In genomic region chr17:64026485-64026884, GRCm38 (mm10) we compare ENCODE assay signal across 11 mouse cellular contexts.
DNase-seq lines count a peak whose midpoint lies in the region; ATAC-seq and TF ChIP-seq lines count a peak whose summit lies in the region.
"Had no signal": no experiment of that assay in that cellular context is flagged by ENCODE, and none has a peak within 500 bp of the region (broad histone marks: within the 10 kb centered on the region; RNA-seq: fewer than 3 reads in every experiment).

No protein-coding gene starts in this region.

- peak; percentile 16 to 19 for DNase-seq in cerebellum, postnatal 10 days
- DNase-seq in cerebellum, postnatal 14 days: no peak
- no peak for DNase-seq in kidney, adult 2 months
- DNase-seq in kidney, adult 11 months: no peak
- DNase-seq in MEL (ENCODE audit: low read depth, low spot score): peak; percentile 50
- peak; percentile 30 for DNase-seq in lung, embryonic 14.5 days
- DNase-seq in adrenal gland, adult 18-20 months (ENCODE audit: low spot score in 2 of 2): no peak
- no peak for DNase-seq in cerebellum, adult 18-20 months
- DNase-seq: kidney, adult 18-20 months; thymus, postnatal 4 days had no signal

- H3K27me3 ChIP-seq in kidney, adult 2 months (replicated peaks; ENCODE audit: control insufficient read depth, insufficient read depth, low read length): no peaks in the 10 kb centered on the region
- no peaks in the 10 kb centered on the region for H3K27me3 ChIP-seq in MEL (ENCODE audit: control insufficient read depth in 1 of 2, insufficient read depth in 2 of 2, low read length in 2 of 2)
- no peaks in the 10 kb centered on the region for H3K27me3 ChIP-seq in lung, embryonic 14.5 days (ENCODE audit: insufficient read depth, low read length)

- no peaks in the 10 kb centered on the region for H3K79me2 ChIP-seq in MEL (ENCODE audit: control insufficient read depth, insufficient read depth, low read length, poor library complexity)

- TF ChIP-seq EP300 in MEL (IDR thresholded peaks at IDR 0.05; ENCODE audit: low read depth in 1 of 2, low read length in 2 of 2): no peak

- H3K36me3 ChIP-seq in kidney, adult 2 months (ENCODE audit: control insufficient read depth, insufficient read depth, low read length): no peaks in the 10 kb centered on the region
- no peaks in the 10 kb centered on the region for H3K36me3 ChIP-seq in MEL (ENCODE audit: control insufficient read depth in 1 of 2, insufficient read depth in 2 of 2, low read length in 2 of 2)
- no peaks in the 10 kb centered on the region for H3K36me3 ChIP-seq in lung, embryonic 14.5 days (ENCODE audit: insufficient read depth)

- no peak overlapping the region for H3K4me3 ChIP-seq in kidney, adult 2 months (ENCODE audit: insufficient read depth, low read depth, low read length)
- H3K4me3 ChIP-seq in MEL (ENCODE audit: control insufficient read depth in 1 of 2, insufficient read depth in 1 of 2, low read depth in 2 of 2, low read length in 2 of 2): no peak overlapping the region
- no peak overlapping the region for H3K4me3 ChIP-seq in lung, embryonic 14.5 days (ENCODE audit: low read depth, low read length)

- 55% methylated on average over 2 of the region's 2 CpGs for WGBS in kidney, adult 2 months
- WGBS in lung, embryonic 14.5 days: 62% methylated on average over 2 of the region's 2 CpGs

- ATAC-seq in lung, embryonic 14.5 days (ENCODE audit: insufficient read depth): no peak

- no peaks in the 10 kb centered on the region for H3K4me1 ChIP-seq in kidney, adult 2 months (ENCODE audit: control insufficient read depth, insufficient read depth, low read length)
- H3K4me1 ChIP-seq in MEL (ENCODE audit: control insufficient read depth in 1 of 2, insufficient read depth in 2 of 2, low read length in 2 of 2): no peaks in the 10 kb centered on the region
- H3K4me1 ChIP-seq in lung, embryonic 14.5 days (ENCODE audit: insufficient read depth): no peaks in the 10 kb centered on the region

- TF ChIP-seq POLR2A in kidney, adult 2 months (IDR thresholded peaks at IDR 0.05; ENCODE audit: low read depth, low read length): no peak
- TF ChIP-seq POLR2A in MEL (IDR thresholded peaks at IDR 0.05; ENCODE audit: control insufficient read depth in 1 of 2, insufficient read depth in 1 of 2, low read depth in 1 of 2, low read length in 2 of 2, poor library complexity in 1 of 2): no peak

- H3K4me2 ChIP-seq in lung, embryonic 14.5 days: no peak overlapping the region
- H3K4me2 ChIP-seq: heart, embryonic 11.5 days had no signal

- H3K27ac ChIP-seq in kidney, adult 2 months (ENCODE audit: insufficient read depth, low read depth, low read length): no peak overlapping the region
- H3K27ac ChIP-seq in MEL (ENCODE audit: control insufficient read depth, low read depth, low read length): no peak overlapping the region
- no peak overlapping the region for H3K27ac ChIP-seq in lung, embryonic 14.5 days (ENCODE audit: low read depth)

- no peak overlapping the region for H3K9ac ChIP-seq in MEL (ENCODE audit: control insufficient read depth, low read depth, low read length, poor library complexity, severe bottlenecking)
- H3K9ac ChIP-seq in lung, embryonic 14.5 days: no peak overlapping the region

- H3K9me3 ChIP-seq in MEL (replicated peaks; ENCODE audit: insufficient read depth, low read length): no peaks in the 10 kb centered on the region
- no peaks in the 10 kb centered on the region for H3K9me3 ChIP-seq in lung, embryonic 14.5 days (ENCODE audit: low read depth, low read length)

- TF ChIP-seq RAD21 in MEL (IDR thresholded peaks at IDR 0.05; ENCODE audit: low read depth, low read length): peak; percentile 57

- 0 out of 2 replicates have a peak, but pooled peaks have one; percentile 33 for TF ChIP-seq CTCF in kidney, adult 2 months (conservative IDR thresholded peaks at IDR 0.05; ENCODE audit: insufficient read depth, insufficient read length, low read depth, low read length)
- peak in 2 of 3 experiments; percentile 42 to 54; a peak in 5 of 6 replicates for TF ChIP-seq CTCF in MEL (IDR thresholded peaks at IDR 0.05 in 2 of 3, conservative IDR thresholded peaks at IDR 0.05 in 1 of 3; ENCODE audit: control insufficient read depth in 1 of 3, insufficient read depth in 1 of 3, low read depth in 2 of 3, low read length in 3 of 3, poor library complexity in 1 of 3, severe bottlenecking in 1 of 3)
- TF ChIP-seq CTCF in lung, embryonic 14.5 days (IDR thresholded peaks at IDR 0.05; ENCODE audit: low read depth): peak; percentile 48

TF ChIP-seq in MEL, 35 proteins besides CTCF, POLR2A, EP300 and RAD21:
- TF ChIP-seq MYC (IDR thresholded peaks at IDR 0.05; ENCODE audit: low read depth, low read length) (no peak), ZC3H11A (IDR thresholded peaks at IDR 0.05; ENCODE audit: low read depth, low read length) (peak; percentile 25), SMC3 (IDR thresholded peaks at IDR 0.05; ENCODE audit: low read depth, low read length) (peak; percentile 62), E2F4 (IDR thresholded peaks at IDR 0.05; ENCODE audit: borderline replicate concordance, low read depth, low read length) (no peak)

Comparison
In these comparisons a context has a peak if more than half of its experiments do, and no peak if none do; other contexts are left out.
1. DNase-seq: peak in cerebellum, postnatal 10 days (2 of 2), MEL (single experiment) and lung, embryonic 14.5 days (single experiment); none in cerebellum, postnatal 14 days (0 of 2), kidney, adult 2 months (single experiment), kidney, adult 11 months (single experiment), adrenal gland, adult 18-20 months (0 of 2) and cerebellum, adult 18-20 months (0 of 2).
2. Peak in every context shown above with its lines, with median percentiles within 50 percentile points of each other: CTCF ChIP-seq.